Mouse (Mus musculus) stomach, postnatal 0 days (tissue): ENCODE data around the gene Calml3. TPM values are rescaled to one million over a fixed set of nuclear protein-coding genes. Genes with fewer than 3 reads are reported as not detected.

ENCODE experiments used
- ATAC-seq: fragments of 200-750 bp; cut with Nextera tagmentation; 2 replicates; pipeline ENCODE4 v1.8.0; 2017; ENCODE audit not compliant: low FRiP score, low TSS enrichment
- DNase-seq: peaks from one replicate; pipeline ENCODE4 v3.0.0-alpha.2; 2016; ENCODE audit warnings: low spot score
- H3K27ac ChIP-seq: fragments of 300-500 bp; sonication (generic); replicated peaks from 2 replicates; pipeline ENCODE4 v1.5.1; 2014; ENCODE audit warnings: mild to moderate bottlenecking, control low read depth
- H3K27me3 ChIP-seq: fragments of 300-500 bp; sonication (generic); 2 replicates; pipeline ENCODE4 v1.6.1; 2014; ENCODE audit warnings: low read length; ENCODE audit not compliant: control insufficient read depth, insufficient read depth
- H3K36me3 ChIP-seq: fragments of 300-500 bp; sonication (generic); 2 replicates; pipeline ENCODE4 v1.6.1; 2014; ENCODE audit warnings: low read length, mixed read lengths; ENCODE audit not compliant: control insufficient read depth, insufficient read depth
- H3K4me1 ChIP-seq: fragments of 300-500 bp; sonication (generic); replicated peaks from 2 replicates; pipeline ENCODE4 v1.6.1; 2014; ENCODE audit warnings: antibody characterized with exemption; ENCODE audit not compliant: control insufficient read depth, insufficient read depth
- H3K4me2 ChIP-seq: fragments of 300-500 bp; sonication (generic); replicated peaks from 2 replicates; pipeline ENCODE4 v1.6.1; 2014; ENCODE audit warnings: low read depth, mild to moderate bottlenecking, control low read depth, moderate library complexity
- H3K4me3 ChIP-seq: fragments of 300-500 bp; sonication (generic); 2 replicates; pipeline ENCODE4 v1.5.1; 2014; ENCODE audit warnings: low read depth, low read length, control low read depth
- H3K9ac ChIP-seq: fragments of 300-500 bp; sonication (generic); 2 replicates; pipeline ENCODE4 v1.6.1; 2014; ENCODE audit warnings: mild to moderate bottlenecking, low read length, control low read depth, mixed read lengths
- H3K9me3 ChIP-seq: fragments of 300-500 bp; sonication (generic); 2 replicates; pipeline ENCODE4 v1.6.1; 2016; ENCODE audit warnings: low read length; ENCODE audit not compliant: control insufficient read depth
- CTCF ChIP-seq: IDR thresholded peaks from 2 replicates; pipeline ENCODE4 v1.5.1; 2016; ENCODE audit warnings: antibody characterized with exemption, low read depth, mild to moderate bottlenecking, moderate library complexity
- EP300 ChIP-seq: optimal IDR thresholded peaks from 2 replicates; pipeline ENCODE3; 2016; ENCODE audit warnings: antibody characterized with exemption
- WGBS: fragments of 180-500 bp; shearing (Covaris S2); extraction: QIAGEN DNeasy Blood & Tissue Kit; methylation state at CpG from one replicate; pipeline ENCODE4 v1.1.7; 2014; 5-methylcytosine and 5-hydroxymethylcytosine counted together
- polyA plus RNA-seq: library from polyadenylated mRNA; unstranded; fragments of >200 nt; fragmentation: Nextera tagmentation; extraction: Ambion mirVana; gene quantifications from 2 replicates; pipeline ENCODE4 v1.2.1, GENCODE M21; 2015

The Calml3 gene
- polyA plus RNA-seq, 1 experiment from 2014 or later = 40.0 TPM

- 77% methylated on average over 7 of the region's 7 CpGs for WGBS
- TF ChIP-seq EP300 (no peak), CTCF (no peak)
- no peaks in the 10 kb centered on the region for H3K9me3 ChIP-seq
- no peak overlapping the region for H3K4me2 ChIP-seq
- no peak overlapping the region for H3K9ac ChIP-seq
- DNase-seq (no peak), ATAC-seq (no peak)
- no peak overlapping the region for H3K4me3 ChIP-seq
- H3K4me1 ChIP-seq = no peaks in the 10 kb centered on the region
- no peak overlapping the region for H3K27ac ChIP-seq
- H3K27me3 ChIP-seq = no peaks in the 10 kb centered on the region
- H3K36me3 ChIP-seq = no peaks in the 10 kb centered on the region
Measured at GRCm38 (mm10) chr13:3807131-3807827, 3.2 kb upstream of the Calml3 start.

GRCm38 (mm10) chr13:3805638-3806037 is 1.5 kb upstream of the Calml3 start:
- peak; percentile 57 for ATAC-seq

GRCm38 (mm10) chr13:3805132-3805531 is 1.0 kb upstream of the Calml3 start:
- Histone ChIP-seq H3K4me1 (no peaks in the 10 kb centered on the region), H3K9me3 (no peaks in the 10 kb centered on the region), H3K36me3 (no peaks in the 10 kb centered on the region), H3K27ac (no peak overlapping the region; the same call in none of the 2 replicates), H3K4me3 (no peak overlapping the region), H3K9ac (no peak overlapping the region), H3K27me3 (no peaks in the 10 kb centered on the region), H3K4me2 (no peak overlapping the region)
- ATAC-seq = no peak
- WGBS = 34% methylated on average over 2 of the region's 2 CpGs
- no peak for DNase-seq
- TF ChIP-seq CTCF = no peak
- TF ChIP-seq EP300 = no peak

More at GRCm38 (mm10) chr13:3805638-3806037, 1.5 kb upstream of the Calml3 start:
- 53% methylated on average over 5 of the region's 5 CpGs for WGBS
- DNase-seq = peak; percentile 31
- Histone ChIP-seq H3K27ac (peak overlapping the region; percentile 9; the same call in 1 of the 2 replicates), H3K4me3 (no peak overlapping the region), H3K36me3 (no peaks in the 10 kb centered on the region), H3K4me2 (no peak overlapping the region), H3K9ac (no peak overlapping the region), H3K9me3 (no peaks in the 10 kb centered on the region), H3K4me1 (no peaks in the 10 kb centered on the region), H3K27me3 (no peaks in the 10 kb centered on the region)
- TF ChIP-seq CTCF (no peak), EP300 (no peak)

GRCm38 (mm10) chr13:3799386-3799785 is 4.7 kb downstream of the Calml3 start:
- Histone ChIP-seq H3K9ac (no peak overlapping the region), H3K27ac (no peak overlapping the region), H3K4me3 (no peak overlapping the region), H3K36me3 (no peaks in the 10 kb centered on the region), H3K4me2 (no peak overlapping the region), H3K4me1 (no peaks in the 10 kb centered on the region), H3K9me3 (no peaks in the 10 kb centered on the region), H3K27me3 (no peaks in the 10 kb centered on the region)
- WGBS = 14% methylated on average over 3 of the region's 3 CpGs
- DNase-seq = no peak
- TF ChIP-seq CTCF (no peak), EP300 (no peak)
- no peak for ATAC-seq

- ATAC-seq (peak; percentile 66), DNase-seq (no peak)
- Histone ChIP-seq H3K27ac (no peak overlapping the region), H3K4me1 (no peaks in the 10 kb centered on the region), H3K36me3 (no peaks in the 10 kb centered on the region), H3K4me2 (no peak overlapping the region), H3K27me3 (no peaks in the 10 kb centered on the region), H3K9me3 (no peaks in the 10 kb centered on the region), H3K9ac (no peak overlapping the region), H3K4me3 (no peak overlapping the region)
- TF ChIP-seq CTCF = no peak
- TF ChIP-seq EP300 = no peak
Measured at GRCm38 (mm10) chr13:3798751-3799150, 5.4 kb downstream of the Calml3 start.

- Histone ChIP-seq H3K4me1 (no peaks in the 10 kb centered on the region), H3K27me3 (no peaks in the 10 kb centered on the region), H3K9ac (no peak overlapping the region), H3K9me3 (no peaks in the 10 kb centered on the region), H3K4me3 (no peak overlapping the region), H3K27ac (no peak overlapping the region), H3K4me2 (no peak overlapping the region), H3K36me3 (no peaks in the 10 kb centered on the region)
- 44% methylated on average over 4 of the region's 4 CpGs for WGBS
- DNase-seq (no peak), ATAC-seq (no peak)
- TF ChIP-seq EP300 = no peak
- TF ChIP-seq CTCF = no peak
Measured at GRCm38 (mm10) chr13:3796649-3797048, 7.5 kb downstream of the Calml3 start.
